ENCODE assay signal across 7 mouse cellular contexts in the genomic region with DNA sequence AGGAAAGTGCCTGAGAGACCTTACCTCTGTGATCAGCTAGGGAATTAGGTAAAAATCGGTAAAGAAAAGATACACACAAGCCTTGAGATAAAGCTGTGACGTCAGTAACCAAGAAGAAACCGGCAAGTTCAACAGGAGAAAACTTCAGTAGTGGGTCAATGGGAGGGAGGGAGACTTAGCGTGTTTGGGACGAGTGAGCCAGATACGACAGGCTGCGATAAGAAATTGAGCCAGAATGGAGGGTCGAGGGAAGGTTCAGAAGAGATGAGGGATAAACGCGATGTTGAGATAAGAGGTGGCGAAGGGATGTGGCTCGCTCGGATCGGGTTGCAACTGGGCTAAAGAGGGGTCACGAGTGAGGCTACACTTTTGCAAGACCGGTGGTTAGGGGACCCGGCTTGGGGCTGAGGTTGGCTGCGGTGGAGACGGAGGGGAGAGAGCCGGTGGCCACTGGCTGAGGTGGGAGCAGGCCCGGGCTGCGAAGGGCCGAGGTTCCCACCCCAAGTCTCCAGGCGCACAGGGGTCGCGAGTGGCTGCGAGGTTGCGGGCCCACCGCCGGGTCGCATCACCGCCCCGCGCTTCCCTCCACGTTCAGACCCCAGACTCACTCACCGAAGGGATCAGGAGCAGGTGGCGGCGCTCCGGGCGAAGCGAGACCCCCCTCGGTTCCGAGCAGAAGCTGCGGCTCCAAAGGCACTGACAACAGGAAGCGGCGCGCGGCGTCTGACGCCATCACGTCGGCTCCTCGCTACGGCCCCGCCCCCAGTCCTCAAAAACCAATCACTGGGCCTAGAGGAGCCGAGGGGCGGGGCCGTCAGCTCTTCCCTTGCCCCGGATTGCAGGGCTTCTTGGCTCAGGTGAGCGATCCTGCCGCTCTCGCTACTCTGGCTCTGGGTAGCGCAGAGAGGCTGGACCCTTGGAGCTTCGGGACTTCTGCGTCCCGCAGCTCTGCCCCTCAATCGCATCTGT. TPM values are rescaled to one million over a fixed set of nuclear protein-coding genes. Genes with fewer than 3 reads are reported as not detected.
DNase-seq lines count a peak whose midpoint lies in the region; ATAC-seq and TF ChIP-seq lines count a peak whose summit lies in the region.

A gene (minus strand): TSS at position 707 of the 969 bp plus-strand sequence.

- no peak for TF ChIP-seq CTCF in intestine, postnatal 0 days (IDR thresholded peaks at IDR 0.05; ENCODE audit: low read depth)
- TF ChIP-seq CTCF in small intestine, adult 2 months (IDR thresholded peaks at IDR 0.05; ENCODE audit: extremely low read depth, insufficient read length, insufficient replicate concordance, low read depth, low read length) = no peak

- DNase-seq in adrenal gland, postnatal 10 days = peak; percentile 96
- peak; percentile 97 for DNase-seq in embryonic facial prominence, embryonic 10.5 days (ENCODE audit: low spot score)
- DNase-seq in gonadal fat pad, adult 2 months (ENCODE audit: low read depth) = no peak
- DNase-seq in left cerebral cortex, postnatal 4 days = peak; percentile 96

- H3K27me3 ChIP-seq in embryonic facial prominence, embryonic 10.5 days (replicated peaks; ENCODE audit: low read depth, poor library complexity, severe bottlenecking) = no peaks in the 10 kb centered on the region
- no peaks in the 10 kb centered on the region for H3K27me3 ChIP-seq in intestine, postnatal 0 days (replicated peaks; ENCODE audit: control insufficient read depth, insufficient read depth, low read length)
- H3K27me3 ChIP-seq in midbrain, embryonic 12.5 days = no peaks in the 10 kb centered on the region
- H3K27me3 ChIP-seq in small intestine, adult 2 months (ENCODE audit: control insufficient read depth, insufficient read depth, low read length) = no peaks in the 10 kb centered on the region

- H3K4me1 ChIP-seq in embryonic facial prominence, embryonic 10.5 days = peaks cover 24% of the 10 kb centered on the region
- H3K4me1 ChIP-seq in intestine, postnatal 0 days (replicated peaks; ENCODE audit: control insufficient read depth, insufficient read depth, low read length) = no peaks in the 10 kb centered on the region
- peaks cover 22% of the 10 kb centered on the region for H3K4me1 ChIP-seq in midbrain, embryonic 12.5 days
- H3K4me1 ChIP-seq in small intestine, adult 2 months (ENCODE audit: control insufficient read depth, insufficient read depth, insufficient read length, low read length) = peaks cover 6% of the 10 kb centered on the region; the same call in 1 of the 2 replicates

- intact Hi-C loops in left cerebral cortex, postnatal 4 days (cut with DNase I) = no loop called here

- peak within 1 kb of the TSS; percentile 87 for H3K27ac ChIP-seq in embryonic facial prominence, embryonic 10.5 days (replicated peaks)
- peak within 1 kb of the TSS; percentile 86 for H3K27ac ChIP-seq in intestine, postnatal 0 days (ENCODE audit: low read depth, low read length)
- peak within 1 kb of the TSS; percentile 76 for H3K27ac ChIP-seq in midbrain, embryonic 12.5 days (replicated peaks)
- H3K27ac ChIP-seq in small intestine, adult 2 months (ENCODE audit: insufficient read depth, low read depth, low read length) = peak within 1 kb of the TSS; percentile 86

- TF ChIP-seq POLR2A in small intestine, adult 2 months (IDR thresholded peaks at IDR 0.05; ENCODE audit: low read depth, low read length) = peak; percentile 89

- H3K9ac ChIP-seq in intestine, postnatal 0 days (ENCODE audit: low read depth, low read length) = peak within 1 kb of the TSS; percentile 86
- H3K9ac ChIP-seq in midbrain, embryonic 12.5 days (replicated peaks) = peak within 1 kb of the TSS; percentile 83

- ATAC-seq in intestine, postnatal 0 days = peak; percentile 95
- ATAC-seq in midbrain, embryonic 12.5 days (ENCODE audit: low FRiP score, low read depth) = peak; percentile 98

- peaks cover 7% of the 10 kb centered on the region; the same call in 1 of the 2 replicates for H3K36me3 ChIP-seq in embryonic facial prominence, embryonic 10.5 days (replicated peaks)
- no peaks in the 10 kb centered on the region; the same call in 1 of the 2 replicates for H3K36me3 ChIP-seq in intestine, postnatal 0 days (ENCODE audit: control insufficient read depth, insufficient read depth)
- peaks cover 3% of the 10 kb centered on the region; the same call in 1 of the 2 replicates for H3K36me3 ChIP-seq in midbrain, embryonic 12.5 days
- peaks cover 4% of the 10 kb centered on the region; the same call in 1 of the 2 replicates for H3K36me3 ChIP-seq in small intestine, adult 2 months (ENCODE audit: control insufficient read depth, insufficient read depth, low read length)

- peak within 1 kb of the TSS; percentile 88 for H3K4me2 ChIP-seq in intestine, postnatal 0 days (replicated peaks; ENCODE audit: low read depth)
- H3K4me2 ChIP-seq in midbrain, embryonic 12.5 days (replicated peaks) = peak within 1 kb of the TSS; percentile 89

- H3K4me3 ChIP-seq in embryonic facial prominence, embryonic 10.5 days = peak within 1 kb of the TSS; percentile 93
- peak within 1 kb of the TSS; percentile 86 for H3K4me3 ChIP-seq in intestine, postnatal 0 days (ENCODE audit: low read depth, low read length)
- H3K4me3 ChIP-seq in midbrain, embryonic 12.5 days = peak within 1 kb of the TSS; percentile 85
- peak within 1 kb of the TSS; percentile 93 for H3K4me3 ChIP-seq in small intestine, adult 2 months (ENCODE audit: low read depth, low read length)

- no peaks in the 10 kb centered on the region for H3K9me3 ChIP-seq in embryonic facial prominence, embryonic 10.5 days
- H3K9me3 ChIP-seq in intestine, postnatal 0 days (ENCODE audit: control insufficient read depth) = no peaks in the 10 kb centered on the region
- H3K9me3 ChIP-seq in midbrain, embryonic 12.5 days = no peaks in the 10 kb centered on the region

- WGBS in embryonic facial prominence, embryonic 10.5 days = under 1% methylated on average over 67 of the region's 67 CpGs
- WGBS in intestine, postnatal 0 days = 0% methylated on average over 64 of the region's 67 CpGs
- WGBS in midbrain, embryonic 12.5 days = under 1% methylated on average over 65 of the region's 67 CpGs
- under 1% methylated on average over 67 of the region's 67 CpGs for WGBS in small intestine, adult 2 months

RNA-seq across cellular contexts. Expression of the gene that starts here (rescaled TPM):
- 10 to 100 TPM; 14.4 to 17.4 TPM for total RNA-seq in adrenal gland, postnatal 10 days (2021)
- polyA plus RNA-seq in embryonic facial prominence, embryonic 10.5 days (2016; fragmentation: Nextera tagmentation; extraction: Ambion mirVana) = 8.1 and 8.9 TPM in 2 replicates
- 18.5 and 22.3 TPM in 2 replicates for polyA plus RNA-seq in gonadal fat pad, adult 2 months (2012; rRNA removed)
- 4.7 and 5.2 TPM in 2 replicates for polyA plus RNA-seq in intestine, postnatal 0 days (2015; fragmentation: Nextera tagmentation; extraction: Ambion mirVana)
- total RNA-seq in left cerebral cortex, postnatal 4 days (2021) = 10 to 100 TPM; 13.8 to 14.8 TPM
- 12.1 and 12.7 TPM in 2 replicates for polyA plus RNA-seq in midbrain, embryonic 12.5 days (2016; fragmentation: Nextera tagmentation; extraction: Ambion mirVana)
- 10.4 and 16.6 TPM in 2 replicates for polyA plus RNA-seq in small intestine, adult 2 months (2012; rRNA removed)
